Mouse (Mus musculus) hindbrain, embryonic 14.5 days (tissue): ENCODE data around the gene Zfp668. TPM values are rescaled to one million over a fixed set of nuclear protein-coding genes. Genes with fewer than 3 reads are reported as not detected.

Experiments
- ATAC-seq: fragments of 200-750 bp; cut with Nextera tagmentation; 2 replicates; pipeline ENCODE4 v1.8.0; 2017; ENCODE audit warnings: moderate number of reproducible peaks, mild to moderate bottlenecking, moderate TSS enrichment, moderate library complexity; ENCODE audit not compliant: low FRiP score
- DNase-seq: peaks from one replicate; pipeline ENCODE4 v3.0.0-alpha.2; 2015; ENCODE audit warnings: low spot score
- H3K27ac ChIP-seq: fragments of 300-500 bp; sonication (generic); 2 replicates; pipeline ENCODE4 v1.5.1; 2014; ENCODE audit warnings: mild to moderate bottlenecking, moderate library complexity
- H3K27me3 ChIP-seq: fragments of 300-500 bp; sonication (generic); 2 replicates; pipeline ENCODE4 v1.6.1; 2014; ENCODE audit warnings: mild to moderate bottlenecking, low read length, mixed read lengths; ENCODE audit not compliant: control insufficient read depth, insufficient read depth
- H3K36me3 ChIP-seq: fragments of 300-500 bp; sonication (generic); replicated peaks from 2 replicates; pipeline ENCODE4 v1.6.1; 2014; ENCODE audit not compliant: control insufficient read depth, insufficient read depth
- H3K4me1 ChIP-seq: fragments of 300-500 bp; sonication (generic); replicated peaks from 2 replicates; pipeline ENCODE4 v1.6.1; 2014; ENCODE audit warnings: antibody characterized with exemption, low read length, mixed read lengths; ENCODE audit not compliant: control insufficient read depth, insufficient read depth
- H3K4me2 ChIP-seq: fragments of 300-500 bp; sonication (generic); replicated peaks from 2 replicates; pipeline ENCODE4 v1.6.1; 2014; ENCODE audit warnings: mild to moderate bottlenecking, moderate library complexity
- H3K4me3 ChIP-seq: fragments of 300-500 bp; sonication (generic); replicated peaks from 2 replicates; pipeline ENCODE4 v1.5.1; 2014; ENCODE audit warnings: mild to moderate bottlenecking, low read length
- H3K9ac ChIP-seq: fragments of 300-500 bp; sonication (generic); 2 replicates; pipeline ENCODE4 v1.6.1; 2014
- H3K9me3 ChIP-seq: fragments of 300-500 bp; sonication (generic); 2 replicates; pipeline ENCODE4 v1.6.1; 2016; ENCODE audit warnings: low read length; ENCODE audit not compliant: control insufficient read depth
- WGBS: fragments of 180-500 bp; shearing (Covaris S2); extraction: QIAGEN DNeasy Blood & Tissue Kit; methylation state at CpG from one replicate; pipeline ENCODE4 v1.1.7; 2014; 5-methylcytosine and 5-hydroxymethylcytosine counted together
- polyA plus RNA-seq: library from polyadenylated mRNA; unstranded; fragments of >200 nt; fragmentation: Nextera tagmentation; extraction: Ambion mirVana; gene quantifications from 2 replicates; pipeline ENCODE4 v1.2.1, GENCODE M21; 2014

Gene Zfp668
- polyA plus RNA-seq, 1 experiment from 2014 or later: 26.8 TPM

- no peak overlapping the region for H3K27ac ChIP-seq
- no peaks in the 10 kb centered on the region for H3K9me3 ChIP-seq
- H3K4me1 ChIP-seq: no peaks in the 10 kb centered on the region; the same call in 1 of the 2 replicates
- 90% methylated on average over 2 of the region's 2 CpGs for WGBS
- no peak overlapping the region for H3K4me2 ChIP-seq
- no peak overlapping the region for H3K9ac ChIP-seq
- no peak for DNase-seq
- H3K27me3 ChIP-seq: no peaks in the 10 kb centered on the region
- no peak for ATAC-seq
- no peak overlapping the region for H3K4me3 ChIP-seq
- no peaks in the 10 kb centered on the region for H3K36me3 ChIP-seq
Observed at GRCm38 (mm10) chr7:127835550-127835949, 41.1 kb downstream of the Zfp668 start.

GRCm38 (mm10) chr7:127824176-127824871 lies 52.3 kb downstream of the Zfp668 start, which contains the start of the genes Stx4a and Stx1b:
Stx4a (plus strand) TSS chr7:127824294.
Stx1b (minus strand) TSS chr7:127824549.
- Histone ChIP-seq H3K4me2 (peak within 1 kb of the TSS; percentile 84), H3K9me3 (no peaks in the 10 kb centered on the region), H3K4me1 (peaks cover 13% of the 10 kb centered on the region), H3K27me3 (no peaks in the 10 kb centered on the region), H3K9ac (peak within 1 kb of the TSS; percentile 96), H3K36me3 (no peaks in the 10 kb centered on the region), H3K27ac (peak within 1 kb of the TSS; percentile 93), H3K4me3 (peak within 1 kb of the TSS; percentile 85)
- ATAC-seq (peak; percentile 89), DNase-seq (peak; percentile 76)
- WGBS: 3% methylated on average over 32 of the region's 38 CpGs

GRCm38 (mm10) chr7:127823236-127824171 lies 53.1 kb downstream of the Zfp668 start:
- Histone ChIP-seq H3K9ac (peak overlapping the region; percentile 96), H3K4me3 (peak overlapping the region; percentile 85), H3K4me2 (peak overlapping the region; percentile 84), H3K36me3 (no peaks in the 10 kb centered on the region), H3K27me3 (no peaks in the 10 kb centered on the region), H3K9me3 (no peaks in the 10 kb centered on the region), H3K27ac (peak overlapping the region; percentile 93), H3K4me1 (peaks cover 13% of the 10 kb centered on the region)
- peak; percentile 44 for ATAC-seq
- WGBS: 55% methylated on average over 10 of the region's 11 CpGs
- no peak for DNase-seq

- no peaks in the 10 kb centered on the region for H3K27me3 ChIP-seq
- no peaks in the 10 kb centered on the region for H3K9me3 ChIP-seq
- WGBS: 83% methylated on average over 3 of the region's 3 CpGs
- H3K9ac ChIP-seq: 0 out of 2 replicates have a peak overlapping the region, but pooled peaks have one; percentile 96
- H3K4me2 ChIP-seq: peak overlapping the region; percentile 84; the same call in 1 of the 2 replicates
- peaks cover 13% of the 10 kb centered on the region for H3K4me1 ChIP-seq
- no peak for DNase-seq
- no peak overlapping the region for H3K4me3 ChIP-seq
- peaks cover 3% of the 10 kb centered on the region for H3K36me3 ChIP-seq
- ATAC-seq: no peak
- no peak overlapping the region for H3K27ac ChIP-seq
Observed at GRCm38 (mm10) chr7:127822494-127822893, 54.1 kb downstream of the Zfp668 start.

GRCm38 (mm10) chr7:127820836-127821509 lies 55.7 kb downstream of the Zfp668 start:
- WGBS: 71% methylated on average over 13 of the region's 13 CpGs
- no peak overlapping the region for H3K4me2 ChIP-seq
- DNase-seq (no peak), ATAC-seq (no peak)
- H3K36me3 ChIP-seq: peaks cover 7% of the 10 kb centered on the region
- no peak overlapping the region for H3K27ac ChIP-seq
- H3K4me3 ChIP-seq: no peak overlapping the region
- no peaks in the 10 kb centered on the region for H3K9me3 ChIP-seq
- no peak overlapping the region for H3K9ac ChIP-seq
- H3K27me3 ChIP-seq: no peaks in the 10 kb centered on the region
- peaks cover 13% of the 10 kb centered on the region for H3K4me1 ChIP-seq

- no peak overlapping the region for H3K4me3 ChIP-seq
- no peaks in the 10 kb centered on the region for H3K27me3 ChIP-seq
- no peak overlapping the region for H3K4me2 ChIP-seq
- DNase-seq: no peak
- no peak for ATAC-seq
- H3K36me3 ChIP-seq: peaks cover 33% of the 10 kb centered on the region
- H3K27ac ChIP-seq: no peak overlapping the region
- H3K9me3 ChIP-seq: no peaks in the 10 kb centered on the region
- no peak overlapping the region for H3K9ac ChIP-seq
- H3K4me1 ChIP-seq: peaks cover 1% of the 10 kb centered on the region
- WGBS: 90% methylated on average over 5 of the region's 5 CpGs
Observed at GRCm38 (mm10) chr7:127817776-127818175, 58.9 kb downstream of the Zfp668 start.

- 80% methylated on average over 7 of the region's 7 CpGs for WGBS
- no peak overlapping the region for H3K27ac ChIP-seq
- no peaks in the 10 kb centered on the region for H3K4me1 ChIP-seq
- no peaks in the 10 kb centered on the region for H3K27me3 ChIP-seq
- no peak for ATAC-seq
- H3K36me3 ChIP-seq: peaks cover 40% of the 10 kb centered on the region
- H3K9ac ChIP-seq: no peak overlapping the region
- DNase-seq: no peak
- no peak overlapping the region for H3K4me3 ChIP-seq
- no peaks in the 10 kb centered on the region for H3K9me3 ChIP-seq
- no peak overlapping the region for H3K4me2 ChIP-seq
Observed at GRCm38 (mm10) chr7:127817053-127817452, 59.6 kb downstream of the Zfp668 start.

GRCm38 (mm10) chr7:127815954-127816821 lies 60.4 kb downstream of the Zfp668 start:
- H3K9me3 ChIP-seq: no peaks in the 10 kb centered on the region
- ATAC-seq (no peak), DNase-seq (no peak)
- H3K36me3 ChIP-seq: peaks cover 49% of the 10 kb centered on the region
- no peaks in the 10 kb centered on the region for H3K27me3 ChIP-seq
- 69% methylated on average over 15 of the region's 15 CpGs for WGBS
- H3K27ac ChIP-seq: no peak overlapping the region
- no peak overlapping the region for H3K9ac ChIP-seq
- H3K4me1 ChIP-seq: no peaks in the 10 kb centered on the region
- H3K4me2 ChIP-seq: no peak overlapping the region
- no peak overlapping the region for H3K4me3 ChIP-seq
